In genomic region chr4:12543906-12544305, GRCm38 (mm10) we compare ENCODE assay signal across 25 mouse cellular contexts.
DNase-seq lines count a peak whose midpoint lies in the region; ATAC-seq and TF ChIP-seq lines count a peak whose summit lies in the region.
"Had no signal": no experiment of that assay in that cellular context is flagged by ENCODE, and none has a peak within 500 bp of the region (broad histone marks: within the 10 kb centered on the region; RNA-seq: fewer than 3 reads in every experiment).

No protein-coding gene starts in this region.

- H3K27me3 ChIP-seq in hindbrain, embryonic 11.5 days (ENCODE audit: control insufficient read depth, insufficient read depth, low read length): no peaks in the 10 kb centered on the region
- no peaks in the 10 kb centered on the region for H3K27me3 ChIP-seq in hindbrain, embryonic 13.5 days
- H3K27me3 ChIP-seq in kidney, embryonic 14.5 days (ENCODE audit: control insufficient read depth, insufficient read depth, low read length): no peaks in the 10 kb centered on the region
- H3K27me3 ChIP-seq in hindbrain, embryonic 12.5 days: no peaks in the 10 kb centered on the region
- H3K27me3 ChIP-seq: embryonic facial prominence, embryonic 12.5 days; embryonic facial prominence, embryonic 15.5 days; forebrain, embryonic 13.5 days; hindbrain, embryonic 15.5 days; Patski had no signal

- H3K4me3 ChIP-seq in hindbrain, embryonic 11.5 days (ENCODE audit: low read depth, low read length): no peak overlapping the region
- H3K4me3 ChIP-seq in hindbrain, embryonic 13.5 days: no peak overlapping the region
- H3K4me3 ChIP-seq in embryonic fibroblast, embryonic 13.5 days (ENCODE audit: insufficient read depth, low read length): no peak overlapping the region
- no peak overlapping the region for H3K4me3 ChIP-seq in kidney, embryonic 14.5 days (ENCODE audit: low read length)
- H3K4me3 ChIP-seq in hindbrain, embryonic 12.5 days: no peak overlapping the region
- H3K4me3 ChIP-seq: embryonic facial prominence, embryonic 12.5 days; embryonic facial prominence, embryonic 15.5 days; erythroblast, embryonic 14.5 days; forebrain, embryonic 10.5 days; forebrain, embryonic 13.5 days; hindbrain, embryonic 15.5 days had no signal

- peak; percentile 10 for DNase-seq in hindbrain, embryonic 11.5 days (ENCODE audit: low spot score)
- peak; percentile 56 for DNase-seq in NIH3T3 (ENCODE audit: low read depth)
- DNase-seq: adrenal gland, postnatal 10 days; adrenal gland, postnatal 36 days; cerebellum, adult 11 months; cerebellum, adult 2 months; cerebellum, adult 9-11 months; cerebellum, postnatal 25 days; gastrocnemius, postnatal 25 days; heart, adult 18-20 months had no signal

- no peaks in the 10 kb centered on the region for H3K4me1 ChIP-seq in hindbrain, embryonic 11.5 days (replicated peaks; ENCODE audit: control insufficient read depth, insufficient read depth, low read length)
- peaks cover 3% of the 10 kb centered on the region for H3K4me1 ChIP-seq in hindbrain, embryonic 13.5 days (replicated peaks)
- peaks cover under 1% of the 10 kb centered on the region; the same call in 1 of the 2 replicates for H3K4me1 ChIP-seq in embryonic fibroblast, embryonic 13.5 days (ENCODE audit: control insufficient read depth, insufficient read depth, low read length)
- no peaks in the 10 kb centered on the region for H3K4me1 ChIP-seq in kidney, embryonic 14.5 days (ENCODE audit: control insufficient read depth, insufficient read depth, low read length)
- peaks cover 7% of the 10 kb centered on the region for H3K4me1 ChIP-seq in hindbrain, embryonic 12.5 days
- H3K4me1 ChIP-seq: embryonic facial prominence, embryonic 15.5 days had no signal

- no peak overlapping the region for H3K27ac ChIP-seq in hindbrain, embryonic 11.5 days (ENCODE audit: low read depth, low read length)
- H3K27ac ChIP-seq in hindbrain, embryonic 13.5 days: no peak overlapping the region
- peak overlapping the region; percentile 6; the same call in 1 of the 2 replicates for H3K27ac ChIP-seq in embryonic fibroblast, embryonic 13.5 days (ENCODE audit: insufficient read depth, low read length)
- H3K27ac ChIP-seq in kidney, embryonic 14.5 days (ENCODE audit: low read depth, low read length): no peak overlapping the region
- H3K27ac ChIP-seq in hindbrain, embryonic 12.5 days: no peak overlapping the region
- H3K27ac ChIP-seq: embryonic facial prominence, embryonic 12.5 days; embryonic facial prominence, embryonic 15.5 days; forebrain, embryonic 10.5 days; forebrain, embryonic 13.5 days; hindbrain, embryonic 15.5 days had no signal

- no peak for ATAC-seq in hindbrain, embryonic 11.5 days (ENCODE audit: low FRiP score)
- ATAC-seq in hindbrain, embryonic 13.5 days (ENCODE audit: low FRiP score): no peak
- no peak for ATAC-seq in kidney, embryonic 14.5 days (ENCODE audit: low FRiP score, low TSS enrichment)
- ATAC-seq in hindbrain, embryonic 12.5 days (ENCODE audit: low FRiP score): no peak
- ATAC-seq: CD4-positive, CD25-positive, alpha-beta regulatory T cell, adult 4 months; forebrain, embryonic 13.5 days; forebrain, embryonic 16.5 days; intestine, postnatal 0 days; Patski had no signal

- no peak overlapping the region for H3K4me2 ChIP-seq in hindbrain, embryonic 11.5 days (replicated peaks; ENCODE audit: low read depth, low read length)
- H3K4me2 ChIP-seq in hindbrain, embryonic 13.5 days: no peak overlapping the region
- no peak overlapping the region for H3K4me2 ChIP-seq in kidney, embryonic 14.5 days (replicated peaks; ENCODE audit: low read depth, low read length)
- H3K4me2 ChIP-seq in hindbrain, embryonic 12.5 days (replicated peaks): no peak overlapping the region
- H3K4me2 ChIP-seq: embryonic facial prominence, embryonic 12.5 days; embryonic facial prominence, embryonic 15.5 days; forebrain, embryonic 13.5 days; heart, embryonic 11.5 days; hindbrain, embryonic 15.5 days had no signal

- no peak overlapping the region for H3K9ac ChIP-seq in hindbrain, embryonic 11.5 days (ENCODE audit: low read depth, low read length)
- H3K9ac ChIP-seq in hindbrain, embryonic 13.5 days: no peak overlapping the region
- no peak overlapping the region for H3K9ac ChIP-seq in kidney, embryonic 14.5 days (ENCODE audit: low read depth, low read length)
- no peak overlapping the region for H3K9ac ChIP-seq in hindbrain, embryonic 12.5 days
- H3K9ac ChIP-seq: embryonic facial prominence, embryonic 12.5 days; embryonic facial prominence, embryonic 15.5 days; forebrain, embryonic 13.5 days; hindbrain, embryonic 15.5 days had no signal

- 44% methylated on average over 2 of the region's 2 CpGs for WGBS in hindbrain, embryonic 11.5 days
- WGBS in hindbrain, embryonic 13.5 days: 50% methylated on average over 2 of the region's 2 CpGs
- WGBS in kidney, embryonic 14.5 days: 45% methylated on average over 2 of the region's 2 CpGs
- 49% methylated on average over 2 of the region's 2 CpGs for WGBS in hindbrain, embryonic 12.5 days

- H3K36me3 ChIP-seq in hindbrain, embryonic 11.5 days (ENCODE audit: control insufficient read depth, insufficient read depth, low read length): no peaks in the 10 kb centered on the region
- H3K36me3 ChIP-seq in hindbrain, embryonic 13.5 days: no peaks in the 10 kb centered on the region
- H3K36me3 ChIP-seq in kidney, embryonic 14.5 days (ENCODE audit: control insufficient read depth, insufficient read depth, low read length): no peaks in the 10 kb centered on the region
- H3K36me3 ChIP-seq in hindbrain, embryonic 12.5 days: no peaks in the 10 kb centered on the region
- H3K36me3 ChIP-seq: embryonic facial prominence, embryonic 12.5 days; embryonic facial prominence, embryonic 15.5 days; forebrain, embryonic 10.5 days; hindbrain, embryonic 15.5 days had no signal

- TF ChIP-seq CTCF in embryonic fibroblast, embryonic 13.5 days (IDR thresholded peaks at IDR 0.05; ENCODE audit: borderline replicate concordance, insufficient read depth, low read length): no peak

- H3K9me3 ChIP-seq in hindbrain, embryonic 11.5 days (ENCODE audit: control insufficient read depth, low read length): no peaks in the 10 kb centered on the region
- H3K9me3 ChIP-seq in hindbrain, embryonic 13.5 days: no peaks in the 10 kb centered on the region
- no peaks in the 10 kb centered on the region for H3K9me3 ChIP-seq in kidney, embryonic 14.5 days (ENCODE audit: control insufficient read depth, low read length)
- no peaks in the 10 kb centered on the region for H3K9me3 ChIP-seq in hindbrain, embryonic 12.5 days (replicated peaks)
- H3K9me3 ChIP-seq: embryonic facial prominence, embryonic 12.5 days; embryonic facial prominence, embryonic 15.5 days; forebrain, embryonic 10.5 days; forebrain, embryonic 13.5 days; hindbrain, embryonic 15.5 days had no signal

- TF ChIP-seq POLR2A in embryonic fibroblast, embryonic 13.5 days (IDR thresholded peaks at IDR 0.05; ENCODE audit: low read depth, low read length): no peak
